Mouse (Mus musculus) G1E-ER4 (cell line): ENCODE data around the gene Eif2a. TPM values are rescaled to one million over a fixed set of nuclear protein-coding genes. Genes with fewer than 3 reads are reported as not detected.

Source experiments
- GATA1 ChIP-seq: IDR thresholded peaks from one replicate; pipeline ENCODE4 v1.8.0; 2012; ENCODE audit warnings: low read length, inconsistent platforms
- polyA plus RNA-seq: library from polyadenylated mRNA; stranded (reverse); fragments of >175 nt; gene quantifications from 2 replicates; pipeline ENCODE4 v1.2.3, GENCODE M21; 2012

The Eif2a gene
- polyA plus RNA-seq, 1 experiment, result 8.2 TPM

DNA sequence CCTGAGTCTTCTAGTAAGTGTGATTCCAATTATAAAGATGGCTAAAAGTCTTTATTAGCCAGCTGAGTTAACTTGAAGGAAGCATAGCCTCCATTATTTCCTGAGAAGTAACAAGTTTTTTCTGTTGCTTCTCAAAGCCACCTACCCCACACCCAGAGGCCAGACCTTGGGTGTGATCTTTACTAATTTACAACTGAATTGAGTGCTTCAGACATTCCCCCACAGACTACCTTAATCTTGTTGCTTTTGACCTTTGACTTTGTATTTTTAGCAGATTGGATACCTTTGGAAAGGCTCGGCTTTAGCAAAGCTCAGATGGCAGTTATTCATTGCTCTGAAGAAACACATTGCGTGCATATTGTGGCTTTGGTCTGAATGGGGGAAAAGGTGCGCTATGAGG, 45.2 kb downstream of the Eif2a start:
- TF ChIP-seq GATA1, result no peak

- no peak for TF ChIP-seq GATA1
These were observed 50.8 kb downstream of the Eif2a start, which contains the start of gene Selenot for GRCm38 (mm10) chr3:58576137-58577066. TSS of gene Selenot (plus strand) at chr3:58576636.

DNA sequence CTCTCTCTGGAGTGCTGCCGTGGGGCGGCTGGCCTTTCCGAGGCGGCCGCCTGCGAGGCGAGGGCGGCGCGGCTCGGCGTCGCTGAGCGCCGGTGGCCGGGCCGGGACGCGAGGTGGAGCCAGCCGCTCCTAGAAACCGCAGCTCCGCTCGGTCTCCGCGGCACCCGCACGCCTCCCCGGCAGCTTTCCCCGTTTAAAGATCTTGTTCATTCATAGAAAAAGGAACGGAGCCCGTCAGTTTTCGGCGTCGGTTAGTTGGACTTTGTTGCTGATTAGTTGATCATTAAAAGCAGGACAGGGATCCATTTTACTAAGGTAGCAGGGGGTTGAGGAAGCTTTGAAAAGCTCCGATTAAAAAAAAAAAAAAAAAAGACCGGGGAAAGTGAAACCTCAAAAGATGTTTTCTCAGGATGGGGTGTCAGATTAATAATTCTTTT, 51.5 kb downstream of the Eif2a start:
- no peak for TF ChIP-seq GATA1

DNA sequence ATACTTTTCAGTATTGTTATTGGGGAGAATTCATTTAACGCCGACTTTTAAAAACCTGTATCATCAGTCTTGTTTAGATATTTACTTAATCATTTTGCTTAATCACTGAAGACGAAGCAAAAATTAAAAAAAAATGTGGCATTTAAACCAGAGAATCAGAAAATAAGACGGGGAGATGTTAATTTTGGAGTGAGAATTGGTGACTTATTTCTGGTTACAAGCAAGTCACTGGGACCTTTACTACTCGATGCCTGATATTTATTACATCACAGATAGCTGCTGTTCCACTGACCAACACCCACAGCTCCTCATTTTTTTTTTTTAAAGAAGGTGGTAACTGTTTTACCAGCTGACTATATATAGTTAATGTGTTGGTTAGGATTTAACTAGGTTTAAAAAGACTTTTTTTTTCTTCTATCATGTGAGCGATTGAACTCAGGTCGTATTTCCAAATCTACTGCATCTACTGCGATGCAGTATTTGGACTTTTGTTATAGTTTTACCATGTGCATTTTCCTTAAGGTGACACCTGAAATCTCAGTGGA, 52.0 kb downstream of the Eif2a start:
- TF ChIP-seq GATA1, result no peak

DNA sequence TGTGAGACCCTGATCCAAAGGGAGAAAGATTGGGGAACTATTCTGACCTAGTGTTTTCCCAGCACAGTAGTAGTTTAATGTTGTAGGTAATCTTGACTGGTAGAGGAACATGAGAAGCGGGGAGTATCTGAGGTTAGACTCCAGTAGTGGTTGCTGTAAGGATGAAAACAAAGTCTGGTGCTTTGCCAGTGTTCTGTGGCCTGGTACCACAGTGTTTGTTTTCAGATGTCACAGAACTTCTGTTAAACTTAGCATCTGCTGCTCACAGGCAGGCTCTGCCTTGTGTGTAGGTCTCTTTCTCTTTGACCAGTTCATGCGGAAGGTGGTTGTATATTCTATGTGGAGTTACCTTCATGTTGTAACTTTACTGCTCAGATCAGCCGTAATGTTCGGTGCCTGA, 55.9 kb downstream of the Eif2a start:
- TF ChIP-seq GATA1, result no peak

DNA sequence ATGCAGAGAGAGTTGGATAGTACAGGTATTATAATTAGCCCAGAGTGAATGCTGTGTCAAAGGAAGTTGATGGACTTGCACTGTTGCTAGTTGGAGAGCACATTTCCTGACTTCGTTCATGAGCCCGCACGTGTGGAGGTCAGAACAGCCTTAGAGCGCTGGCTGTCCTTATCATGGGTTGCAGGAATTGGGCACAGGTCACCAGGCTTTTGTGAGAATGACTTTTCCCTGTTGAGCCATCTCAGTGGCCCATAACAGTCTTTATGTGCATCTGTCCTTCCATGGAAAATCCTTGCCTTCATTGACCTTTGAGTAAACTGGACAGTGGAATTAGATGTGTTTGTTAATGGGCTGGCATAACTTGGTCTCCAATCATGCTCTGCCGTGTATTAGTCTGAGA, 56.7 kb downstream of the Eif2a start:
- no peak for TF ChIP-seq GATA1

- TF ChIP-seq GATA1, result no peak
These were observed 57.3 kb downstream of the Eif2a start for GRCm38 (mm10) chr3:58582788-58583426.

DNA sequence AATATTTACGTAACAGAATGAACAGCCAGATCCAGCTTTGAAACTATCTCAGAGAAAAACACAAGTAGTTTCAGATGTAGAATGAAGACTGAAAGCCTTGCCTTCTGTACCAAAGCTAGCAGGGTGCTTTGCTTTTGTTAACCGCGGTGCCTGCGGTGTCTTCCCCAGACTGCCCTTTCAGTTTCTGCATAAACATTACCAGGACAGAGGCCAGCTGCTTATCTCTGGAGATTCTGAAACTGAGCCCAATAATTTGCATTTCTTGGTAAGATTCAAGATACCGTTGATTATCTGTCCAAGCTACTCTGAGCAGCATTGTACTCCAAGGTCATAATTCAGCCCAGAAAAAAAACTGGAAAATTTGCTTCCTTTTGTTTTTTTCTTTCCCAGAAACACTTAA, 68.0 kb downstream of the Eif2a start:
- TF ChIP-seq GATA1, result no peak

Other genes starting within 250 kb of the Eif2a start
- 32.4 and 43.5 TPM in 2 replicates for gene Tsc22d2, start 111.1 kb upstream of the Eif2a start, polyA plus RNA-seq
- gene Serp1, start 71 bp downstream of the Eif2a start, polyA plus RNA-seq, result 69.4 and 97.0 TPM in 2 replicates
- 29.6 and 44.1 TPM in 2 replicates for gene Selenot, start 50.8 kb downstream of the Eif2a start, polyA plus RNA-seq
- not detected in 2 replicates for gene Erich6, start 111.4 kb downstream of the Eif2a start, polyA plus RNA-seq
- 15.0 and 19.9 TPM in 2 replicates for gene Siah2, start 166.6 kb downstream of the Eif2a start, polyA plus RNA-seq